Mouse (Mus musculus) forebrain, embryonic 11.5 days (tissue): ENCODE data around the gene Nhsl2. TPM values are rescaled to one million over a fixed set of nuclear protein-coding genes. Genes with fewer than 3 reads are reported as not detected.

Experiments used
- ATAC-seq: fragments of 200-750 bp; cut with Nextera tagmentation; replicated peaks from 2 replicates; pipeline ENCODE4 v1.8.0; 2017; ENCODE audit warnings: moderate TSS enrichment; ENCODE audit not compliant: low FRiP score
- DNase-seq: peaks from one replicate; pipeline ENCODE4 v3.0.0-alpha.2; 2017; ENCODE audit warnings: low spot score
- H3K27ac ChIP-seq: fragments of 300-500 bp; sonication (generic); 2 replicates; pipeline ENCODE4 v1.5.1; 2014; ENCODE audit warnings: low read depth, low read length
- H3K27me3 ChIP-seq: fragments of 300-500 bp; sonication (generic); 2 replicates; pipeline ENCODE4 v1.6.1; 2014; ENCODE audit warnings: mild to moderate bottlenecking, low read length, mixed read lengths; ENCODE audit not compliant: control insufficient read depth, insufficient read depth
- H3K36me3 ChIP-seq: fragments of 300-500 bp; sonication (generic); 2 replicates; pipeline ENCODE4 v1.6.1; 2014; ENCODE audit warnings: mild to moderate bottlenecking, low read length, moderate library complexity, mixed read lengths; ENCODE audit not compliant: control insufficient read depth, insufficient read depth
- H3K4me1 ChIP-seq: fragments of 300-500 bp; sonication (generic); replicated peaks from 2 replicates; pipeline ENCODE4 v1.6.1; 2014; ENCODE audit warnings: low read length, mixed read lengths; ENCODE audit not compliant: control insufficient read depth, insufficient read depth
- H3K4me2 ChIP-seq: fragments of 300-500 bp; sonication (generic); 2 replicates; pipeline ENCODE4 v1.6.1; 2014; ENCODE audit warnings: low read depth, mild to moderate bottlenecking, low read length, moderate library complexity, mixed read lengths; ENCODE audit not compliant: severe bottlenecking
- H3K4me3 ChIP-seq: fragments of 300-500 bp; sonication (generic); 2 replicates; pipeline ENCODE4 v1.5.1; 2014; ENCODE audit warnings: low read depth, low read length
- H3K9ac ChIP-seq: fragments of 300-500 bp; sonication (generic); 2 replicates; pipeline ENCODE4 v1.6.1; 2014; ENCODE audit warnings: low read length
- H3K9me3 ChIP-seq: fragments of 300-500 bp; sonication (generic); 2 replicates; pipeline ENCODE4 v1.6.1; 2016; ENCODE audit warnings: low read length, mixed read lengths; ENCODE audit not compliant: control insufficient read depth
- WGBS: fragments of 180-500 bp; shearing (Covaris S2); extraction: QIAGEN DNeasy Blood & Tissue Kit; methylation state at CpG from one replicate; pipeline ENCODE4 v1.1.7; 2014; 5-methylcytosine and 5-hydroxymethylcytosine counted together
- polyA plus RNA-seq: library from polyadenylated mRNA; unstranded; fragments of >200 nt; fragmentation: Nextera tagmentation; extraction: Ambion mirVana; gene quantifications from 2 replicates; pipeline ENCODE4 v1.2.1, GENCODE M21; 2014

Gene Nhsl2
- polyA plus RNA-seq, 1 experiment from 2014 or later, result 11.6 TPM

DNA sequence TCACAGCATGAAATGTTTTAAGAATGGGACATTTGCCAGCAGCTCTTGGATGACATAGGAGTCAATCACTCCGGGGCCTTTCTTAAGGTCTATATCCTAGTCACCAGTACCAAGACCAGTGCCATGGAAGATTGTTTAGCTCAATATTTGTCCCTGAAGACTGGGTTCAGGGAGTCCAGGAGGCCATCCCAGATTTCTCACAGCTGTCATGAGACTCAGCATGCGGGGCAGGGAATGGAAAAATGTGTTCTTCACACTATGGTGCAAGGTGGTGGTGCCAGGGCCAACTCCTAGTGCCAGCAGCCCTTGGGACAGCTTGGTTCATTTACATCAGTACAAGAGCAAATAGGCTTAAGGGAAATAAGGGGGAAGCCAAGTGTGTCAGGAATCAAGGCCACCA is 131.4 kb downstream of the Nhsl2 start:
- H3K4me2 ChIP-seq, result no peak overlapping the region
- H3K27me3 ChIP-seq, result peaks cover 35% of the 10 kb centered on the region
- no peak overlapping the region for H3K27ac ChIP-seq
- H3K4me3 ChIP-seq, result no peak overlapping the region
- H3K9me3 ChIP-seq, result no peaks in the 10 kb centered on the region
- DNase-seq, result no peak
- H3K9ac ChIP-seq, result no peak overlapping the region
- 0 out of 2 replicates have a peak, but pooled peaks cover 4% of the 10 kb centered on the region for H3K4me1 ChIP-seq
- H3K36me3 ChIP-seq, result no peaks in the 10 kb centered on the region
- 77% methylated on average over 2 of the region's 2 CpGs for WGBS
- ATAC-seq, result no peak

DNA sequence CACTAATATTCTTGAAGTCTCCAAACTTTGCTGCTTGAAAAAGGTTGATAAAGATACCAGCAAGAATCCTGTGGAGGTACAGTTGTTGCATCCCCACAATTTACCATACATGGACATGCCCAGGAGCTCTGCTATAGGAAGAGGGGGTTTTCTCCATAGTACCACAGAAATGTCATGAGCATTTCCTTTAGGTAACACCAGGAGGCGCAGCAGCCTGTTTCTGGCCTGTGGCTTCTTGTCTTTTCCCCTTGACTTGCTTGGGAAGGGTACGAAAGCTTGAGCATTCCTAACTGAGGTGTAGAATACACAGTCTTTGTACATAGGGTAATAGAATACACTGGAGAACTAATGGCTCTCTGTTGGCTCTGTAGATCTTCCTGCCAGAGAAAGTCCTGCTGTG is 132.3 kb downstream of the Nhsl2 start:
- Histone ChIP-seq H3K27me3 (peaks cover 34% of the 10 kb centered on the region), H3K27ac (no peak overlapping the region), H3K36me3 (no peaks in the 10 kb centered on the region), H3K4me2 (no peak overlapping the region), H3K9ac (no peak overlapping the region), H3K4me1 (0 out of 2 replicates have a peak, but pooled peaks cover 4% of the 10 kb centered on the region), H3K4me3 (no peak overlapping the region), H3K9me3 (no peaks in the 10 kb centered on the region)
- ATAC-seq, result no peak
- DNase-seq, result no peak
- 41% methylated on average over 2 of the region's 2 CpGs for WGBS

DNA sequence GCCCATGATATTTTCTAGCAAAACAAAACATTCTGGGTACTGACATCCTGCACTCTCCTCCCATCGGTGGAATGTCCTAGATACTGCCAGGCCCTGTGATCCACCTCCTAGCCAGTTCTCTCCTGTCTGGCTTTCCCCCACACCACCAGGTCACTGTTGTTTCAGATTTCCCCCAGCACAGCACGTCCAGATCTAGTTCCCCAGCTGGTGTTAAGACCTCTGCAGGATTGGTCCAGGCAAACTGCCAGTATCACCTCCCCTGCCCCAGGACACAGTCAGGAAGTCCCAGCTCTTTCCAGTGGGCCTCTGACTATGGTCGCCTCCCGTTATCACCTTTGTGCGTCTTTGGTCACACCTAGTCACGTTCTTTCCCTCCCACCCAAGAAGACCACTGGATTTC is 134.5 kb downstream of the Nhsl2 start:
- H3K4me3 ChIP-seq, result no peak overlapping the region
- no peaks in the 10 kb centered on the region for H3K9me3 ChIP-seq
- ATAC-seq (no peak), DNase-seq (no peak)
- H3K4me1 ChIP-seq, result 0 out of 2 replicates have a peak, but pooled peaks cover 4% of the 10 kb centered on the region
- peaks cover 29% of the 10 kb centered on the region for H3K27me3 ChIP-seq
- H3K9ac ChIP-seq, result no peak overlapping the region
- no peak overlapping the region for H3K27ac ChIP-seq
- 67% methylated on average over 6 of the region's 6 CpGs for WGBS
- H3K36me3 ChIP-seq, result no peaks in the 10 kb centered on the region
- H3K4me2 ChIP-seq, result no peak overlapping the region

DNA sequence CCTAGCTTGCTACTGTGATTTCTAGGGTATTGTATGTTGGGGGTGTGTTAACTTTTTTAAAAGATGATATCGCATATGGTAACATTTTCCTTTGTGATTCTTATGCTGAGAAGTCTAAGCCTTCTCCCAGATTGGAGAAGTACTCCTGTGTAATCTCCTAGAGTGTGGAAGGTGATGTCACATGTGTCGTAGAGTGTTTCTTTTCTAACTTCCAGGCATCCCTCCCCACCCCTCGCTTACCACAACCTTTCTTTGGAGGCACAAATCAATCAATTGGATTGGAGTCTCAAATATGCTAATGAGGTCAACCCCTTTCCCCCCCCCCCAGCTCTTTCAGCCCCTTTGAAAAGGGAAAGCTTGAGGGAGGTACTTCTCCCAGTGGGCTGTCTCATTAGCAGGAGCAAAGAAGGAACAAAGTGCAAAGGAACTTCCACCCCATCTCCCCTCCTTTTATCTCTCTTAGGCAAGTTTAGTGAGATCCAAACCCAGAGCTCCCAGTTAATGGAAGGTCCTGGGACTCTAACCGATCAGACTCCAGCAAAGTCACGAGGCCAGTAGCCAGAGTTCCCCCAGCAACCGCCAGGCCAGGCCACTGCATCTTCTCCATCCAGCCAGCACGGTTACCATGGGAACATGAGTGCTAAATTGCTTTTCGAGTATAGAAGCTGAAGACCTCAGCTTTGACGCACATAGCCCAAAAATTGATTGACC is 137.6 kb downstream of the Nhsl2 start:
- H3K27me3 ChIP-seq, result peaks cover 22% of the 10 kb centered on the region
- no peak overlapping the region for H3K27ac ChIP-seq
- DNase-seq (peak; percentile 67), ATAC-seq (peak; percentile 81; the same call in 1 of the 2 replicates)
- WGBS, result 33% methylated on average over 9 of the region's 9 CpGs
- no peak overlapping the region for H3K9ac ChIP-seq
- H3K9me3 ChIP-seq, result no peaks in the 10 kb centered on the region
- no peaks in the 10 kb centered on the region for H3K36me3 ChIP-seq
- H3K4me2 ChIP-seq, result no peak overlapping the region
- 0 out of 2 replicates have a peak, but pooled peaks cover 4% of the 10 kb centered on the region for H3K4me1 ChIP-seq
- H3K4me3 ChIP-seq, result no peak overlapping the region

DNA sequence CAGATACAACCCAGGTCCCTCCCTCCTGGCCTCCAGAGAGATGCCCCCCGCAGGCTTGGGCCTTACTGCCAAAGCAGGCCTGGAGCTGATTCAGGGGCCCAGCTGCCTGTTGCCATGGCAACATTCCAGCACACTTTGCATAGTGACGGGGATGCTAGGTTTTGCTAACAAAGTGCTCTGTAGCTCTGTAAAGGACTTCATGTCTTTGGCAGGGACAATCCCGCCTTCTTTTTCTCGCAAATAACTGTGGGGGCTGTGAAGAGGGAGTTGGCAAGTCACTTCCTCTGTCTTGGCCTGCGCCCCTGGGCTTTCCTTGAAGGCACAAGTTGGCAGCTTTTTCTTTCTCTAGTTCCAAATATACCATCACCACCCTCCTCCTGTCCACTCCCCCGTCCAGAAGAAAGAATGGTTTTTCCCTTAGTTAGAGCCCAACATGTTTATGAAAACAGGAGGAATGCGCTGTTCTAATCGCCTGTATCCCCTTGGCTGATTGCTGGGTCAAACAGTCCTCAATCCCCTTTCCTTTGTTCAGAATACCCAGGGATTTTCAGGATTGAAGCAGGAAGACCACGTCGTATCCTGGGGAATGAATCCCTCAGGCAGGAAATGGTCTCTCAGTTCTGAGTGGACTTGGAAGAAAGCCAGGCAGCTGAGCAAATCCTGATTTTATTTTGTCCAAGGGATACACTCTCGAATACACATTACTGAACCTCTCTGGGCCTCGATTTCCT is 144.8 kb downstream of the Nhsl2 start:
- ATAC-seq (peak; percentile 77), DNase-seq (peak; percentile 74)
- H3K4me1 ChIP-seq, result no peaks in the 10 kb centered on the region; the same call in 1 of the 2 replicates
- H3K9ac ChIP-seq, result no peak overlapping the region
- H3K27ac ChIP-seq, result peak overlapping the region; percentile 70
- H3K27me3 ChIP-seq, result peaks cover 14% of the 10 kb centered on the region
- H3K9me3 ChIP-seq, result no peaks in the 10 kb centered on the region
- no peaks in the 10 kb centered on the region for H3K36me3 ChIP-seq
- no peak overlapping the region for H3K4me3 ChIP-seq
- 28% methylated on average over 12 of the region's 12 CpGs for WGBS
- peak overlapping the region; percentile 24; the same call in 1 of the 2 replicates for H3K4me2 ChIP-seq

DNA sequence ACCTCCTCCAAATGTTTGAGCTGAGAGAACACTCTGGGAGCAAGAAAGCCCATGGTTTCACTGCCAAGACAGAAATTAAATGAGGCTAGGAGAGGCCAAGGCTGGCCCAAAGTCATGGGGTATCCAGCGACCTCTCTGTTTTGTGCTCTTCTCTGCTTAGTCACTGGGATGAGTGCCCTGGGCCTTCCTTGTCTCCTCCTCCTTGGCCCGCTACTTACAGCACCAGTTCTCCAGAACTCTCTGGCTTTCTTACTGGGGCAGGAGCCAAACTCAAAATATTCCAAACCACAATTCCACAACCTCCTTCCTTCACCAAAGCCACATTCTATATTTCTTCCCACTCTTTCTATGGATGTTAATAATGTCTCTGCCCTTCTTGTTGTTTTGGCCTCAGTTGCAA is 147.5 kb downstream of the Nhsl2 start:
- Histone ChIP-seq H3K4me2 (no peak overlapping the region), H3K4me3 (no peak overlapping the region), H3K27me3 (peaks cover 18% of the 10 kb centered on the region), H3K36me3 (no peaks in the 10 kb centered on the region), H3K4me1 (no peaks in the 10 kb centered on the region; the same call in 1 of the 2 replicates), H3K9ac (no peak overlapping the region), H3K9me3 (no peaks in the 10 kb centered on the region), H3K27ac (no peak overlapping the region)
- no peak for ATAC-seq
- WGBS, result 87% methylated on average over 2 of the region's 2 CpGs
- no peak for DNase-seq

DNA sequence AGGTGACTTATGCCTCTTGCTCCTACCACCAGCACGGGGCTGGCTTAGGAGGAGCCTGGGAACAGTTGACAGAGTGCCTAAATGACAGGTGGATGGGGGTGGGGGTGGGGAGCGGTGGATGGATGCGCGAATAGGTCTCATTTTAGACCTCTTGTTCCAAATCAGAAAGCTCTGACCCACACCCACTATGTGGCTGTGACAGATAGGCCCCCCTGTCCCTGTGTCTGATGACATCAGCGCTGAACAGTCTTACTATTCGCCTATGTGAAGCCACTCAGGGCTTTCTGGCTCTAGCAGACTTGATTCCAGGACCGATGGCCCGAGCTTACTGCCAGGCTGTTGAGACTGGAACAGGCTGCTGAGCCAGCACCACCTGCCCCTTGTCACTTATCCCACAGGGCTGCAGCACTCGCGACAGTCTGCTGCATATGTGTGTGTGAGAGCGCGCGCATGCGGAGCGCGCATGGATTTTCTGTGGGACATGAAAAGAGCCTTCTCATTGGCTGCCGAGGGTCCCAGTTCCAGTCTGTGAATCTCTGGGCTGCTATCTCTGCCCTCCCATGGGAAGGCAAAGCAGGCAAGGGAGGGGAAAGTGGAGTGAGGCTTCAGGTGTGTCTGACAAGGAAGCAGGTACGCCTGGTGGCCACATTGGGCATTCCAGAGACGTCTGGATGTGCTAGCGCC is 154.6 kb downstream of the Nhsl2 start:
- ATAC-seq, result peak; percentile 51; the same call in 1 of the 2 replicates
- DNase-seq, result peak; percentile 58
- Histone ChIP-seq H3K4me3 (peak overlapping the region; percentile 17), H3K9me3 (no peaks in the 10 kb centered on the region), H3K36me3 (no peaks in the 10 kb centered on the region), H3K9ac (no peak overlapping the region; the same call in 1 of the 2 replicates), H3K4me2 (peak overlapping the region; percentile 48), H3K4me1 (no peaks in the 10 kb centered on the region), H3K27me3 (peaks cover 36% of the 10 kb centered on the region), H3K27ac (no peak overlapping the region)
- WGBS, result 13% methylated on average over 20 of the region's 20 CpGs

DNA sequence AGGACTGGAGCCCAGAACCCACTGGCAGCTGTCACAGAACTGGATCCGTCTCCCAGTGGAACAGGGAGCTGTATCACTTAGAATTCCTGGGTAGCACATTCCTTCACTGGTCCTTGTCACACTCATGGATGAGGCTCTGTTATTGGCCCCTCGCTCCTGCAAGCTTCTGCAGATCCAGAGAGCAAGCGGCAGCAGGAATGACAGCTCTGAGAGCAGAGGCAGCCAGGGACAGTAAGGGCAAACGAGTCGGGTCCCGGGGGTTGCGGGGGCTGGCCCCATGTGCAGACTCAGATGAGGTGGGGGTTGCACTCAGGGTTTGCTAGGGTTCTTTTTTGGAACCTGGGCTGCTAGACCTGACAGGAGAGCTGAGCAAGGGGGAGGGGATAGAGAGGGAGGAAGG is 155.2 kb downstream of the Nhsl2 start:
- Histone ChIP-seq H3K4me1 (no peaks in the 10 kb centered on the region), H3K27ac (no peak overlapping the region), H3K9ac (no peak overlapping the region), H3K36me3 (no peaks in the 10 kb centered on the region), H3K9me3 (no peaks in the 10 kb centered on the region), H3K4me2 (peak overlapping the region; percentile 48), H3K27me3 (peaks cover 36% of the 10 kb centered on the region), H3K4me3 (peak overlapping the region; percentile 17; the same call in 1 of the 2 replicates)
- 19% methylated on average over 7 of the region's 7 CpGs for WGBS
- no peak; the same call in 1 of the 2 replicates for ATAC-seq
- DNase-seq, result peak; percentile 55
